Mouse (Mus musculus) bone marrow macrophage, adult 2 months (primary cell): ENCODE data around the gene Rptor.

ENCODE experiments used
- CTCF ChIP-seq: IDR thresholded peaks from 2 replicates; pipeline ENCODE4 v1.5.1; 2012; ENCODE audit warnings: low read depth, mild to moderate bottlenecking, low read length, moderate library complexity
- POLR2A ChIP-seq: IDR thresholded peaks from 2 replicates; pipeline ENCODE4 v1.6.1; 2012; ENCODE audit warnings: mild to moderate bottlenecking, low read depth, low read length, borderline replicate concordance

- TF ChIP-seq CTCF, result no peak
- TF ChIP-seq POLR2A, result no peak
Measured at GRCm38 (mm10) chr11:119629072-119629471, 26.4 kb downstream of the Rptor start.
